In the genomic region with DNA sequence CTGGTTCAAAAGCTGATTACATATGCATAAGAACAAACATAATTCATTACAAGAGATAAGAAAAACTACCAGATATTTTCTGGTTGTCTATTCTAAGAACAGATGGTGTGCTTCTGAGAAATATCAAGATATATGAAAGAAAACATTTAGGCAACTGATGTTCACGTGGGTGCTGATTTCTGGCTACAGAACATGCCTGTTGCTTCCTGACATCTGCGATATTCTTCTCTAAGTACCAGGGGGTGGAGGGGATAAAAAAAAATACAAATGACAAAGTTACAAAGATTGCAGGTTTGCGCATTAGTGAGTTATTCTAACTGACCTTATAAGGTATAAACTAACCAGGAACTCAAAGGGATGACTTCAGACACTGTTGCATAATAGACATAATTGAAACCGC, we compare ENCODE assay signal across 14 mouse cellular contexts. TPM values are rescaled to one million over a fixed set of nuclear protein-coding genes. Genes with fewer than 3 reads are reported as not detected.
A peak's percentile ranks its signal among the peaks of the same experiment; 100 is the strongest.
DNase-seq lines count a peak whose midpoint lies in the region.
"Had no signal": no experiment of that assay in that cellular context is flagged by ENCODE, and none has a peak within 500 bp of the region (broad histone marks: within the 10 kb centered on the region; RNA-seq: fewer than 3 reads in every experiment).

No protein-coding gene starts in this region.

- peak; percentile 50 for DNase-seq in left cerebral cortex, adult 11 months (ENCODE audit: low spot score)
- no peak for DNase-seq in left cerebral cortex, postnatal 4 days
- peak; percentile 79 for DNase-seq in brain, adult 2 months (ENCODE audit: low read depth, low spot score)
- DNase-seq in layer of hippocampus, adult 9-10 months (ENCODE audit: low spot score) = peak; percentile 27
- DNase-seq in telencephalon, adult 2 months (ENCODE audit: low read depth, low spot score) = peak; percentile 86
- no peak for DNase-seq in adipocyte (ENCODE audit: low spot score)
- DNase-seq in adrenal gland, postnatal 4 days (ENCODE audit: low spot score in 2 of 2) = no peak
- DNase-seq: adrenal gland, postnatal 25 days; cerebellum, adult 9-10 months; gastrocnemius, postnatal 25 days; heart, postnatal 4 days; kidney, postnatal 4 days; lung, adult 2 months; midbrain, embryonic 14.5 days had no signal

- intact Hi-C loops in left cerebral cortex, postnatal 4 days (cut with DNase I) = no loop called here

RNA-seq across cellular contexts. Expression of a gene that starts 57.5 kb away (rescaled TPM):
- total RNA-seq in left cerebral cortex, postnatal 4 days (2021) = 10 to 100 TPM; 68.1 to 68.9 TPM
- 10 to 100 TPM; 59.3 to 70.9 TPM for total RNA-seq in adrenal gland, postnatal 4 days (2021)

Comparison
In these comparisons a context has a peak if more than half of its experiments do, and no peak if none do; other contexts are left out.
1. DNase-seq: peak in left cerebral cortex, adult 11 months (single experiment), brain, adult 2 months (single experiment), layer of hippocampus, adult 9-10 months (single experiment) and telencephalon, adult 2 months (single experiment); none in left cerebral cortex, postnatal 4 days (single experiment), adipocyte (single experiment) and adrenal gland, postnatal 4 days (0 of 2).